Mouse (Mus musculus) left cerebral cortex, postnatal 14 days (tissue): Measurements from ENCODE around the gene Pkp1. TPM values are rescaled to one million over a fixed set of nuclear protein-coding genes. Genes with fewer than 3 reads are reported as not detected.
A peak's percentile ranks its signal among the peaks of the same experiment; 100 is the strongest.

Source experiments
- DNase-seq, 2 experiments: peaks; one replicate each; pipeline ENCODE4 v3.0.0; 2021 to 2022; ENCODE audit warnings: low spot score in 2 of 2, mixed read lengths in 1 of 2
- intact Hi-C: fragments of 180-260 bp; cut with DNase I; formaldehyde crosslinking; loops from one replicate; pipeline ENCODE4 v1.15.1; 2025
- total RNA-seq, 2 experiments: library from RNA; stranded (reverse); gene quantifications; 2 replicates each; pipeline ENCODE4 v1.2.3; 2021

Pkp1 gene
- total RNA-seq, 2 experiments from 2014 or later = 0.13 to 0.30 TPM

DNA sequence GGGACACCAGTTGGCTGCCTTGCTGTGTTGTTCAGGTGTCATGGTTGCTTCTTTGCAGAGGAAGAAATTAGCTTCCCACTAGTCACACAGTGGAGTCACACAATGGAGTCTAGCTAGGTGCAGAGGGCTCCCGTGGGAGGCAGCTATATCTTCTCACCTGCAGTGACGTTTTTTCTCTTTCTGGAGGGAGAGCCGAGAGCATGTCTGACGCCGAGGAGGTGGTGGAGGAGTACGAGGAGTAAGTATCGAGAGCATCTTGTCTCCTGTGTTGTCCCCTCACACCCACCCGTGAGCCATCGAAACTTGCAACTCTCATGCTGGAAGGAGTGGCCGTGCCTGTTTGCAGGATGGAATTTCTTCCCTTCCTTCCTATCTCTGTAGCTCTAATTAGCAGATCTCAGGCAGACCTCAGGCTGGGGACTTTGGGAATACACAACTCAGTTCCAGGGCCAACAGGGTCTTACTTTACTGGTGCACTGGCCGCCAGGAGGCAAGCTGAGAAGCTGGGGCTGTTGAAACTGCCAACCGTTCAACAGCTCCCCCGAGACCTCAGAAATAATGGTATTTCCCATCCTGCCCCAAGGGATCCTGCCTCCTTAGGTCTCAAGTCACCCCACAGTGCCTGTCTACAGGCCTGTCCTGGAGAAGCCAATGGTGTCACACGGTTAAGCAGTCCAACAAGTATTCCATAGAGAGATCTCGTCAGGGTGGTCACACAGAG, 78.2 kb downstream of the Pkp1 start:
- intact Hi-C loops = no loop called here
- no peak for DNase-seq

DNA sequence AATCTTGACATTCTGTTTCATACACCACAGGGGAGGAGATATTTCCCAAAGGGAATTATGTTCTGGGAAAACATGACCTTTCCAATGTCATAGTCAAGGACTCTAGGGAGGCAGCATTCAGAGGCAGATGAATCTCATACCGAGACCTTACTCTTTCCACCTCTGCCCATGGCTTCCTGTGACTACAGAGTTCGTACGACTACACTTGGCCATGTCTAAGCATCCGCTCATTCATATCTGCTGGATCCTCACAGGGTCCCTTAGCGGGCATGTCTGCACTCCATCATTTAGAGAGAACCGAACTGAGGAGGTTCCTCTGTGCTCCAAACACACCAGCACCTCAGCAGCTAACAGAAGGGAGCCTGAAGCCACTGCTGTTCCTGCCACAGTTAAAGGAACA, 79.9 kb downstream of the Pkp1 start:
- intact Hi-C loops = no loop called here
- no peak for DNase-seq

DNA sequence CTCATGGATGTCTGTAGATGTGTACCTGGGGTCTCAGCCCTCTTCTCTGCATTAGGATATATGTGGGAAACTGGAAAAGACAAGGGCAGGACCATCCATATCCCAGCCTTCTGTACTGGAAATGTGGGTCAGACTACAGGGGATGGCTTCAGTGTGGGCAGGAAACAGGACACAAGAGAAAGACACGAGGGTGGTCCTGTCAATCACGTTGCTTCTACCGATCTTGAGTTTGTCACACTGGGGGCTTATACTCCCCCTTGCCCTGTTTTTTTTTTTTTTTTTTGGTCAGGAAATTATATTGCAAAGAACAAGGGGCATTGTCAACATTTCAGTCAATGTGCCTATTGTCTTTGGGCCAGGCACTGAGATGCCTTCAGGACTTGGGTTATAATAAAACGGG, 80.4 kb downstream of the Pkp1 start:
- intact Hi-C loops = no loop called here
- no peak for DNase-seq

DNA sequence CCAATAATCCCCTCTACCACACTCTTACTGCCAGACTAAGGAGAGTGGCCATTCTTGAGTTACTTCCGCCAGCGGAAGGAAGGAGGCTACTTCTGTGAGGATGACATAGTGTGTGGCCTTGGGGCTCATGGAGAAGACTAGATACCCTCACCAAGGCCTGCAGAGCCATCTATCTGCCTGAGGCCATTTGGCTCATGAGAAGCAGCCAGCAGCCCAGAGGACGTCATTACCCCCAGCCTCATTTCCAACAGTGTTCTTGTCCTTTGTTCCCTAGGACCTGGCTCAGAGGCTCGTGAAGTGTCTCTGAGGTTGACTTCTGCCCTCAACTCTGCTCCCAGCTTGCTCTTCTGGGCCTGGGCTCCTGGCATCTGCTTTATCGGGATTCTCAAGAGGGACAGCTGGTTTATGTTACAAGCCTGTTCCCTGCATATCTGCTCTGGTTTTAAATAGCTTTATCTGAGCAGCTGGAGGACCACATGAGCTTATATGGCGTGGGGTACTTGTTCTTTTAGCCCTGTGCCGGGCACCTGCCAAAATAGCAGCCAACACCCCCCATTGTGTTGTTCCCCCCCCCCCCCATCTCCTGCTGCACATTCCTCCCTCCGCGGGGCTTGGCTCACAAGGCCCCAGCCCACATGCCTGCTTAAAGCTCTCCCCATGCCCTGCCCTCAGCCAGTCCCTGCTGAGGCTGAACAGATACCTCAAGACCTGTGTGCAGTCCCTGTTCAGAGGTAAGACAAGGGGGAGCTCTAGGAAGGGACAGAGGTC, 83.1 kb downstream of the Pkp1 start, which contains the start of gene Tnnt2:
Gene Tnnt2 (plus strand): TSS at position 639 of the 768 bp plus-strand sequence.
- no peak for DNase-seq
- intact Hi-C loops = no loop called here

DNA sequence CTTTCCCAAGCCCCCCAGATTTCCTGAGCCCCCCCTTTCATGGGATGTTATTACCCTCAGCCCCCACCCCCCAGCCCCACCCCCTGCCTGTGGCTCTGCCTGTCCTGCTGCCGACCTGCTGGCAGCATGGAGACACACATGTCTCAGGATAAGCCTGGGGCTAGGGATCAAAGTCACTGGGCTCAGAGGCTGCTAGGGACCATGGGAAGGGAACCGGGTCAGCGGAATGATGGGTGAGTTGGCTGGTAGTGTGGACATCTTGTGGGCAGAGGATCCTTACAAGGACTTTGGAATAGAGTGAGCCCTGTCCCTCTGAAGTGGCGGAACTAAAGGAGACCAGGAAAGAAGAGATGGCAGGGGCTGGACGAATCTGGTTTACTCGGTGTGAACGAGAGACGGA, 84.0 kb downstream of the Pkp1 start:
- intact Hi-C loops = no loop called here

DNA sequence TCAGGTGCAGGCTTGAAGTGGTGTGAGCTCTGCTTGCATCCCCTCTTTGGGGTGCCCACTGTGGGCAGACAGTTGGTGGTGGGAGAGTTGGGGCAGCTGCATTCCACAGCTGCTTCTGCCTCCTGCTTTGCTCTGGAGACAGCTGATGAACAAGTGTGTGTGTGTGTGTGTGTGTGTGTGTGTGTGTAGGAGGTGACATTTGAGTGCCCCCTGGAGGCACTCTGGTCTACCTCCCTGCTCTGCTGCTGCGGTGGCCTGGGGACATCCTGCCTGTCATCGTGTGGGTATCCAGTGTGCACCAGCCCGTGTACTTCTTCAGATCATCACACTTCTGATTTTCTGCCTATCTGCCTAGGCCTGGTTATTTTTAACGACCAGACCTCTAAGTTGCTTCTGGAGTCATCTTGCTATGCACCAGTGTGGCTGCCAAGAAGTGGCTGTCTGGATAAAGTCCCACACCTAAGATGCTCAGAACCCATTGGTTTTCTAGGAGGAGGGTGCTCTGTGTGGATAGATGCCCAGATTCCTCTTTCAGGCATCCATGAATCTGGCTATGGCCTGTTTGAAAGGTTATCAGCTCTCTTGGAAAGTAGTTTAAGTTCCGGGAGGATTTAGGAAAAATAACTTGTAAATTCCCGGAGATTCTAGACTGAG, 84.7 kb downstream of the Pkp1 start:
- intact Hi-C loops = no loop called here
- peak in 1 of 2 experiments; percentile 40 for DNase-seq

More for the DNA sequence above, 84.0 kb downstream of the Pkp1 start:
- no peak for DNase-seq

DNA sequence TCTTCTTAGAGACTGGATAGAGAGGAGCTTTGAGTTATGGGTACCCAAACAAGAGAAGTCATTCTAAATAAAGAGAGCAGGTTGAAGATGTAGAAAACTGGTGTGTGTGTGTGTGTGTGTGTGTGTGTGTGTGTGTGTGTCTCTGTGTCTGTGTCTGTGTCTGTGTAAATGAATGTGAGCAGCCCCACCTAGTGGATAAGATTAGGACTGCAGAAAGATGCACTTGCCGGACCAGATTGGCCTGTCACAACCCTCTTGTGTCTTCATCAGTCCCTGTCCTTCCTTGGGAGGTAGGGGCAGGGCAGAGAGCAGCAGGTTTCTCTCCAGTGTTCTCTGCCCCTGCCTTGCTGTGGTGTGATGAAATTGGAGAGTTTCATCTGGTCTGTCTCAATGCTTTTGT, 90.1 kb downstream of the Pkp1 start:
- intact Hi-C loops = no loop called here
- peak; percentile 65 to 78 for DNase-seq

DNA sequence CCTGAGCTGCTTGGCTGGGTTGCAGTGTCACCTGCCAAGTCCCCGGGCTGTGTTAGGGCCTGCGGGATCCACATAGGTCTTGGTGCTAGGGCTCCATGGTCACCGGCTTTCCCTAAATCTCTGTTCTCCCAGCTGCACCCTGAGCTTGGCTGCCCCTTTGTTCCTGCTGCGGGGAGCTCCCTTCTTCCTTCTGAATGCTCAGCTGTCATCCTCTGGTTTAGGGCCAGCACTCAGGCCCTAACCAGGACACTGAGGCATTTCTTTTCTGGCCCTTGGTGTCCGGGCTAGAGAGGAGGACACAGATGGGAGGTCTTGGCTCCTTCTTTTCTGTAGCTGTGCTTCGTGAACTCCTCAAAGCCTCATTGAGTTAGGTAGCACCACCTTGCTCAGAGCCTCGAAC, 97.2 kb downstream of the Pkp1 start:
- intact Hi-C loops = no loop called here
- no peak for DNase-seq

Other genes with a start within 250 kb of the Pkp1 start
- gene Csrp1, start 199.1 kb downstream of the Pkp1 start, total RNA-seq = 100 to 1,000 TPM; 133 to 136 TPM
- gene Phlda3, start 153.1 kb downstream of the Pkp1 start, total RNA-seq = 10 to 100 TPM; 15.0 to 16.6 TPM
- gene Tnni1, start 139.8 kb downstream of the Pkp1 start, total RNA-seq = 1 to 10 TPM; 2.3 to 2.5 TPM
- gene Lad1, start 100.6 kb downstream of the Pkp1 start, total RNA-seq = under 1 TPM; 0.61 to 0.64 TPM
- gene Tnnt2, start 82.9 kb downstream of the Pkp1 start, total RNA-seq = 1 to 10 TPM; 1.8 to 3.2 TPM
- gene Igfn1, start 87.1 kb upstream of the Pkp1 start, total RNA-seq = 1 to 10 TPM; 1.8 to 2.9 TPM
- 10 to 100 TPM; 73.0 to 78.7 TPM for gene Tmem9, start 88.9 kb upstream of the Pkp1 start, total RNA-seq
- 1 to 10 TPM in 1 of 2 experiments, under 1 TPM in 1; 0.66 to 2.1 TPM for gene Ascl5, start 131.6 kb upstream of the Pkp1 start, total RNA-seq
- gene Cacna1s, start 133.5 kb upstream of the Pkp1 start, total RNA-seq = 1 to 10 TPM; 1.0 to 1.1 TPM
- 100 to 1,000 TPM; 180 to 201 TPM for gene Kif21b, start 212.2 kb upstream of the Pkp1 start, total RNA-seq